Mouse (Mus musculus) monocyte, adult 2 months (primary cell): ENCODE data around the gene 1700037H04Rik.

ENCODE experiments used
- DNase-seq, 2 experiments: peaks; one replicate each; pipeline ENCODE4 v3.0.0; 2022; ENCODE audit warnings: low spot score in 2 of 2, low read depth in 1 of 2

Gene 1700037H04Rik

DNA sequence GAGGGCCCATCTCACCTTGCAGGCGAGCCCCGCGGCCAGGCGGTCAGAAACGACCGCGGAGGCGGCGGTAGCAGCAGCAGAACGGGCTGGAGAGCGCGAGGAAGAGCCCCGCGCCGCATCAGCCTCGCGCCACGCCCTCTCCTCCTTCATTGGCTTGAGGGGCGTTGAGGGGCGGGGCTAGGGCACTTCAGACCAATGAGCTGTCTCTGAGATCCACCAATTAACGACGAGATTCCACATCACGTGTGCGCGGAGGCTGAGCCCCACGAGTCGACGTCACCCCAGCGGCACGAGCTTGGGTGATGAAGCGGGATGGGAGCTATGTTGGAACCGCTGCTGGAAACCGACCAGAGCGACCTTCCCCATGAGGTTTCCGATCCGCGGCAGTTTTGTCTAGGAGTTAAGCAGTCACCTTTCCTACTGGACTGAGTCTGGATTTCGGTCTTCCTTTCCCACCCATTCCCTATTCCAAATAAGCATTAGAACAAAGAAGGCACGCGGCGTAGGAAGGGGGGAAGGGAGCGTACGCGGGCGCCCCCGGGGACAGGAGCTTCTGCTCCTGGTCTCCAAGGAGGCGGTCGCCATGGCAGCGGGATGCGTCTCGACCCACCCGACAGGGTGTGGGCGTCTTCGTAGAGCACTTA, at the start of gene 1700037H04Rik:
Gene 1700037H04Rik (minus strand): TSS at position 144 of the 644 bp plus-strand sequence.
- DNase-seq, result peak; percentile 86 to 89

DNA sequence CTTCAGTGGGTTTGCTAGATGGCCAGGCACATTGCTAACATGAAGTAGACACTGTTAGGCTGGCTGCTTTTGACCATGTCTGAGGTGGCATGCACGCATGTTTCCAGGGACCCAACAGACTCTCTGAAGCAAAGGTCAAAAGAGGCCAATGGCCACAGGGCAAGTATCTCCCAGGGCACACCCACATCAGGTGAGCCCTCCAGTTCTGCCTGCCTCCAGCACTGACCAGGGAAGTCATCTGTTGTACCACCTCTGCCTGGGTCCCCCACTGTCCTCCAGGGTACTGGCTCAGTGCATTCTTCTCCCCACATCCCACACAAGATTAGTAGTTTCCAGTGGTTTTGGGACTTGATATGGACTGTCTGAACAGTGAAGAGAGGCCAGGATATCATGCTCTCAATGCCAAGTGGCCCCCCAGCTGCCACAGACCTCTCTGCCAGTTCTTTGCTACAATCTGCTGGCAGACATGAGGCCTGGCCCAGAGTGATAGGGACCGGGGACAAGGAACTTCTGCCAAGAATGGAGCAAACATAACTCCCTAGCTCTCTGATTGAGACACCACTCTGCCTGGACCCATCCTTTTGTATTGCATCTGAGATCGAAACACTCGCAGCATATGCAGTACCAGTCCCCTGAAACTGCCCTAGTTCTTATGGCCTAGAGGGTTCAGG, 49.4 kb upstream of the 1700037H04Rik start:
- no peak for DNase-seq

DNA sequence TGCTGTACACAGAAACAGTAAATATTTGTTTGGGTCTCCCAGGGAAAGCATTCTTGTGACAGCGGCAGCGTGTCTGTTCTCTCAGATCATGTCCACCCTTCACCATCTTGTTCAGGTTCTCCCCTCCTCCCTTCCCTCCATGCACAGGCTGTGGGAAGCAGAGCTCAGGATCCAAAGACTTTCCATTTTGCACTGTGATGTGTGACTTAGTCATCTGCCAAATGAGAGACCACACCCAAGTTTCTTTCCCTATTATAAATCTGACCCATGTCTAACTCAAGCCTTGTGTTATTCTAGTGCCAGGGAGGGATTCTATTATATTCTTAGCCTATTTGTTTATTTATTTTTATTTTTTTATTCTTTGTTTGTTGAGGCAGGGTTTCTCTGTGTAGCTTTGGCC, 48.5 kb upstream of the 1700037H04Rik start:
- DNase-seq, result no peak

GRCm38 (mm10) chr2:131206778-131207177, 46.9 kb upstream of the 1700037H04Rik start, which contains the start of gene Ap5s1:
Gene Ap5s1 (plus strand): TSS chr2:131207078.
- no peak for DNase-seq

- DNase-seq, result no peak
These were observed 45.8 kb upstream of the 1700037H04Rik start for GRCm38 (mm10) chr2:131205521-131206182.

- peak; percentile 56 to 71 for DNase-seq
These were observed 44.6 kb upstream of the 1700037H04Rik start for GRCm38 (mm10) chr2:131204410-131204981.

DNA sequence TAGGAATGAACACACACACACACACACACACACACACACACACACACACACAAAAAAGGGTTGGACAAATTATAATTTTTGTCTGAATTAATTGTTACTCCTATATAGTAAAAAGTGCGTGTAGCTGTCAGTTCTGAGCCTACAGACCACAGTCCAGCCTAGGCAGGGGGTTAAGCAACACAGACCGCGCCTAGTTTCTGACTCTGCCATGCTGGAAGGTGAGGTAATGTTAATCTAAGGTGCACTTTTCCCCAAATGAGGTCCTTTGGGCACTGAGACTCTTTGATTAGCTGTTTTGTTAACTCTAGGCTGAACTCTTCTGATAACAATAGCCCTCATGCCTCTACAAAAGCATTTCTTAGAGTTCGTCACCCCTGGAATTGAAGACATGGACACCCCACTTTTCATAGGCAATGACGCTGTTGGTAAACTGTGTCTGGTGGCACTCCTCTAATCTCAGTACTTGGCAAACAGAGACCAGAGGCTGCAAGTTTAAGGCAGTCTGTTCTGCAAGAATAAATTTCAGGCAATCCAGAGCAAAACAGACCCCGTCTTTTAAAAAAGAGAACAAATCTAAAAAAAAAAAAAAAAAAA, 44.0 kb upstream of the 1700037H04Rik start:
- no peak for DNase-seq

- no peak for DNase-seq
These were observed 41.4 kb upstream of the 1700037H04Rik start for GRCm38 (mm10) chr2:131201262-131201661.

GRCm38 (mm10) chr2:131200710-131201109, 40.8 kb upstream of the 1700037H04Rik start:
- no peak for DNase-seq

DNA sequence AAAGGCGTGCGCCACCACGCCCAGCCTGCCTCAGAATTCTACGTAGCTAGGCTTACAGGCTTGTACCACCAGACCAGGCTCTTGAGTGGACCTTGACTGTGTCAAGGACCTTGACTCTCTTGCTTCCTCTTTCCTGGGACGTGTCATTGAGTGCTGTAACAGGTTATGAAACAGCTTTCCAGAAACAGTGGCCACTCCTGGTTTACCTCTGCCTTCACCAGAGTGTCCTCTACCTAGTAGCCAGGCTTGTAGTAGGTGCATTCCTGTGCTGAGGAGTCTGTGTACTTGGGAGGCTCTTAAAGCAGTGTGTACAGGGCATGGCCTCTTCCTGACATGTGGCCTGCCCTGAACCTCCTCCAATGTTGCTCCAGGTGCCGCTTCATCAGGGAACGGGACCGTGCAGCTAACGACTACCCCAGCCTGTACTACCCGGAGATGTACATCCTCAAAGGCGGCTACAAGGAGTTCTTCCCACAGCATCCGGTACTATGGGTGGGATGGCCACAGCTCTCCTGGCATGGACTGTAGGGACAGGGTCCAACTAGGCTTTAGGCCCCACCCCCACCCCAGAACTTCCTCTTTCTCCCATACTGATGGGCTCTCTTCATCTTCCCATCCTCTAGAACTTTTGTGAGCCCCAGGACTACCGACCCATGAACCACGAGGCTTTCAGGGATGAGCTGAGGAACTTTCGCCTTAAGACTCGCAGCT, 36.9 kb upstream of the 1700037H04Rik start:
- no peak for DNase-seq

DNA sequence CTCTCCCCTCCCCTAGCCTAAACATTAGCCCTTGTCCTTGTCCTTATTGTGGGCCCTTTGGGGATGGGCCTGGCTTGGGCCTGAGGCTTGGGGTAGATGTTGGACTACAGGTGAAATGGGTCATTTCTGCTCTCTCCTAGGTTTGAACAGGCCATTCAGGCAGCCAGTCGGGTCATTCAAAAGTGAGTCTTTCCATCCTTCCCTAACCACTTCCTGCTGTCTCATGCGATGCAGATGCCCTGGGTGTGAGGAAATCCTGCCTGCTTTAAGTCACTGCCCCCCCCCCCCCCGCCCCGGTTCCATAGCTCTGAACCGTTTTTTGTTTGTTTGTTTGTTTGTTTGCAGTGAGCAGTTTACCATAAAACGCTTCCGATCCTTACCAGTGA, 31.1 kb upstream of the 1700037H04Rik start:
- DNase-seq, result no peak

GRCm38 (mm10) chr2:131190344-131191004, 30.6 kb upstream of the 1700037H04Rik start:
- DNase-seq, result no peak

- DNase-seq, result no peak
These were observed 29.8 kb upstream of the 1700037H04Rik start for GRCm38 (mm10) chr2:131189521-131190309.

- DNase-seq, result no peak
These were observed 28.4 kb upstream of the 1700037H04Rik start for GRCm38 (mm10) chr2:131188311-131188710.

GRCm38 (mm10) chr2:131187602-131187922, 27.7 kb upstream of the 1700037H04Rik start:
- DNase-seq, result no peak

GRCm38 (mm10) chr2:131186771-131187601, 27.1 kb upstream of the 1700037H04Rik start, which contains the start of the genes Cdc25b and Spef1:
Gene Cdc25b (plus strand): TSS chr2:131186949.
Gene Spef1 (minus strand): TSS chr2:131187282.
- peak in 1 of 2 experiments; percentile 72 for DNase-seq

DNA sequence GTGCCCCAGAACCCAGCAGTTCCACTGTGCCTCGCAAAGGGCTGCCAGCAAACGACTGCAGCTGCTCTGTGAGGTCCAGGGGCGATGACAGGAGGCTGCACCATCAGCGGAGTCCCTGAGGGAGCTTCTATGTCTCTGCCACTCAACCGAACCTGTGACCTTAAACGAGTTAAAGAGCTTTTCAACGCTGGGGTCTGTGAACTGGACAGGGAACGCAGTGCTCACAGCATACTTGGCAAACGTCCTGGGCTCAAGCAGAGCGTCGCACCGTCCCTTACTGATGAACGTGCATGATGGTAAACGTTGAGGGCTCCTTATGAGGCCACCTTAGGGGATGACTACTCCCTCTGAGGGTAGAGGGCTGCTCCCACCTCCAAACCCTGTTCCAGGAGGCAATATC, 26.5 kb upstream of the 1700037H04Rik start:
- DNase-seq, result no peak

DNA sequence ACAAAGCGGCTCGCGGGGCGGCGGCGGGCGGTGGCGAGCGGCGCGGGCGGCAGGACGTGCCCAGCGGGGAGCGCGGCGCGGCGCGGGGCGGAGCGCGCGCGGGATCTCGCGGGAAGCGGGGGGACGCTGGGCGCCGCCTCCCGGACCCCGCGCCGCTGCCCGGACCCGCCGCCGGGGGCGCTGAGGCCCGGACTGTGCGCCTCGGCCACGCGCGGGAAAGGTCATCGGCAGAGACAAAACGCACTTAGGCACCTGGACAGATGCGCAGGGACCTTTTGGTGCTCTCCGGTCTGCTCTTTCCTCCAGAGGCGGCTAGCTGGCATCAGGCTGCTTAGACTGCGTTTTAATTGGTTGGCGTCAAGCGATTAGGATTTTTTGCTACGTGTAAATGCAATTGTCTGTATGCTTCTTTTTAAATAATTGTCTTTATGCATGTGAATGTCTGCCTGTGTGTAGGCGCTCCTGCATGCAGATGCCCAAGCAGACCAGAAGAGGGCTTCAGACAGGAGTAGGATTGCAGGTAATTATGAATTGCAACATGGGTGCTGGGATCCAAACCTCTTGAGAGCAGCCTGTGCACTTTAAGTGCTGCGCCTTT, 20.2 kb upstream of the 1700037H04Rik start, which contains the start of gene Cenpb:
Gene Cenpb (minus strand): TSS at position 78 of the 598 bp plus-strand sequence.
- peak in 1 of 2 experiments; percentile 72 for DNase-seq
